Mouse (Mus musculus) layer of hippocampus, adult 18-20 months (tissue): ENCODE measurements around the gene Evi5. TPM values are rescaled to one million over a fixed set of nuclear protein-coding genes. Genes with fewer than 3 reads are reported as not detected.

ENCODE experiments used
- DNase-seq, 2 experiments: peaks; one replicate each; pipeline ENCODE4 v3.0.0; 2022; ENCODE audit warnings: low spot score in 2 of 2
- total RNA-seq, 2 experiments: library from RNA; stranded (reverse); gene quantifications; 2 replicates each; pipeline ENCODE4 v1.2.3; 2021

Gene Evi5
- total RNA-seq, 2 experiments from 2014 or later = 62.7 to 65.5 TPM

GRCm38 (mm10) chr5:107717871-107718361 is 157.0 kb downstream of the Evi5 start:
- DNase-seq = no peak

DNA sequence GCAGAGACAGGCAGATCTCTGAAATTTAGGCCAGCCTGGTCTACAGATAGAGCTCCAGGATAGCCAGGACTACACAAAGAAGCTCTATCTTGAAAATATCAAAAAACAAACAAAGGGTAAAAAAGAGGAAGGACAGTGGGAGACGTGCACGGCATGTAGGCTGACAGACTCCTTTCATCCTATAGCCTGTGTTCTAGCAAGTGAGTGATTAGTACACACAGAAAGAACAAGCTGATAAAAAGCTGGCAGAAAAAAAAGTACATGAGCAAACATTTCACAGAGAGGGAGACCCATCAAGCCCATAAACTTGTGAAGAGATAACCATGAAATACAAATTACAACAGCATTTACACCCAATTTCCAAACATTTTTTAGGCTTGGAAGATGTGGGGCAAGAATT is 163.2 kb downstream of the Evi5 start:
- no peak for DNase-seq

- DNase-seq = no peak
Observed at GRCm38 (mm10) chr5:107708124-107708797, 166.6 kb downstream of the Evi5 start.

DNA sequence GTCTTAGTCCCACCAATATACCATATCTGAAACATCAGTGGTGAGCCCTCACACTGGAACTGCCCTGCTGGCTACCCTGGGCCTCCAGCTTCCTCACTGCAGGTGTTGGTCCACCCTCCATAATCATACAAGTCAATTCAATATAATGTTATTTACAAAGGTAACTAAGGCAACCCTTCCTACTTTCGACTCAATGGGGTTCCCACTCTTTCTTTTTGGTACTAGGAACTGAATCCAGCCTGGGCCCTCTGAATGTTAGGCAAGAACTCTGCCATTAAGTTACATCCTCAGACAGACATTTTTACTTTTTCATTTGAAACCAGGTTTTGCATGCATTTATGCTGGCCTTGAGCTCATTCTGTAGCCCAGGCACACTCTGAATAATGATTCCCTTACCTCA is 168.6 kb downstream of the Evi5 start:
- DNase-seq = no peak

DNA sequence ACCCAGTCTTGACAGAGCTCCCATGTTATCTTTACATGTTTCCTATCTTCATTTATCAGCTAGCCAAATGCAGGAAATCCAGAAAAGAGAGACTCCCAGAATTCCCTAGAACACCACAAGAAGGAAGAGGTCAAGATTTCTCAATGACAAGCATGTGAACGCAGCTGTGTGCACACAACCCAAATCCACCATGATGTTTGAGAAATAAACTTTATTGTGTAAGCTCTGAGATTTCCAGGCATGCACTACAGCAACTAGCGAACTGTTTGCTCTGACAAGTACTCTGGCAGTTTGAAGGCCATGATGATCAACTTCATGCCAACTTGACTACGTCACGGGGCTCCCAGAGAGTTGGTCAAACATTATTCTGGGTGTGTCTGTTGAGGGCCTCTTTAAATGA is 169.2 kb downstream of the Evi5 start:
- DNase-seq = no peak

DNA sequence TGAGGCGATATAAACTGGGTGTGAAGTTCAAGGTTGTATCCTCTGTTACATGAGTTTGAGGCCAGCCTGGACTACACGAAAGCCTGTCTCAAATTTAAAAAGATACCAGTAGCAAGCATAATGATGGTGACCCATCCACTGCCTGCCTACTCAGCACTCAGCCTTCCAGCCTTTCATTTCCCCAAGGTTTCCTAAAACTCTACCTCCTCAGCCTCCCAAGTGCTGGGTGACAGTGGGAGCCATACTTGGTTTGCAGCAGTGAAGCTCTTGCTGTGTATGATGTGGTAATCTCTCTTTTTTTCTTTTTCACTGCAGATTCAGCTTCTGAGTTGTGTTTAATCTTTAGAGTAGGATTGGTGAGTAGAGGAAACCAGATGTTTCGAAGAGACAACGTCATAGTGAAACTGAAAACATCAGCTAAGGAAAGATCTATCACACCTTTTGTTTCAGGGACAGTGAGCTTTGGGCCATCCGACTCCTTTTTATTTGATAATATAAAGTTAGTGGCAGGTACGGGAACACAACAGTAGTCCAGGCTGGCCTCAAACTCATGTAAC is 171.6 kb downstream of the Evi5 start:
- DNase-seq = no peak

GRCm38 (mm10) chr5:107701658-107702057 is 173.2 kb downstream of the Evi5 start:
- no peak for DNase-seq

DNA sequence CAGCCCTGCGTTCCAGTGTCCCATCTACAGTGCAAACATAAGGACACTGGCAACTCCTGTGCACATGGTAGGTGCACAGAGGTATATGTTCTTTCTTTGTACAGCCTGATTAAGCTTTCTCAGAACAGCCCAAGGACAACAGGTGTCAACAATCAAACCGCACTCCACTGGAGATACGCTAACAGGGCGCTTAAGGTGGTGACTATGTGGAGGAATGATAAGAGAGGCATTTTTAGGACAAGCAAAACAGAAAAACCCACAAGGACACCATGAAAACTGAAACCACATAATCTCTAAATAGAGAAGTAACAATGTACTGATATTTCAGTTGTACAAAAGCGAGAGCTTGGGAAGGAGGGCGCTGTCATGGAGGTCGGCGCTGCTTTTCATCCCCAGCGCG is 174.0 kb downstream of the Evi5 start:
- DNase-seq = no peak

DNA sequence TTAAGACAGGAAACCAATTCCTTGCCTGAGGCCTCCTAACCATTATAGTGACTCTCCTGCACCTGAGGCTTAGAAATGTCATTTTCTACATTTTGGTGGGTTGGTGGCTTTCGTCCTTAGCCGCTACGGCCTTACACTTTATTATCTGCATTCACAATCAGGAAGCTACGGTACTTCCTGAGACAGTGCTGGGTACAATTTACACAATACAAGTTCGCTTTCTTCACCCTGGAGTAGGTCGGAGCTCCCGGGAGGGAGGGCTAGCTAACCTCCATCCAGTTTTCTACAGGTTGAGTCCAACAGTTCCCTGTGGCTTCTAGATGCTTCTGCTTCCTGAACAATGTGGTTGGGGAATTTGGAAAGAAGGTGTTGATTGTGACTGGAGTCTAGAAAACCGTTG is 176.0 kb downstream of the Evi5 start:
- no peak for DNase-seq

DNA sequence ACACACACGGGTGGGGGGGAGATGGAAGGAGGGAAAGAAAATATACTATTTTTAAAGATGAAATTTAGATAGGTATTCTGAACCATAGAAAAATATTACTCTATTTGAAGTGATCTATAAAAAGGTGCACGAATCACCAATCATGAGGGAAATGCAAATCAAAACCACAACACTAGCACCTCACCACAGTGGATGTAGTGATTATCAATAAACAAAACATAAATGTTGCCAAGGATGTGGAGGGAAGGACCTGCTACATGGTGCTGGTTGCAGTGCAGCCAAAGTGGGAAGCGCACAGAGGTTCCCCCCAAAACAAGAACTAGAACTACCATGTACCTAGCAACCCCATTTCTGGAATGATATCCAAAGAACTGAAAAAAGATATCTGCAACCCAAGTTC is 179.9 kb downstream of the Evi5 start:
- no peak for DNase-seq

Other genes with a start within 250 kb of the Evi5 start
- not detected for gene Gfi1, start 149.1 kb downstream of the Evi5 start, total RNA-seq
- not detected for gene Ube2d2b, start 45.0 kb downstream of the Evi5 start, total RNA-seq
- 10 to 100 TPM; 59.0 to 59.2 TPM for gene Rpl5, start 25.4 kb upstream of the Evi5 start, total RNA-seq
- 10 to 100 TPM; 28.3 to 35.2 TPM for gene Fam69a, start 112.0 kb upstream of the Evi5 start, total RNA-seq
- gene Mtf2, start 190.6 kb upstream of the Evi5 start, total RNA-seq = 10 to 100 TPM; 46.3 to 48.1 TPM